Mouse (Mus musculus) embryonic facial prominence, embryonic 11.5 days (tissue): ENCODE measurements around the gene Ptrh1. TPM values are rescaled to one million over a fixed set of nuclear protein-coding genes. Genes with fewer than 3 reads are reported as not detected.
A peak's percentile ranks its signal among the peaks of the same experiment; 100 is the strongest.

Source experiments
- ATAC-seq: fragments of 200-750 bp; cut with Nextera tagmentation; replicated peaks from 2 replicates; pipeline ENCODE4 v1.8.0; 2017; ENCODE audit warnings: low read depth; ENCODE audit not compliant: insufficient number of reproducible peaks, low FRiP score, low TSS enrichment
- DNase-seq: peaks from one replicate; pipeline ENCODE4 v3.0.0-alpha.2; 2015; ENCODE audit warnings: low spot score
- H3K27ac ChIP-seq: fragments of 300-500 bp; sonication (generic); replicated peaks from 2 replicates; pipeline ENCODE4 v1.5.1; 2014; ENCODE audit warnings: mild to moderate bottlenecking, low read depth, low read length, control low read depth
- H3K27me3 ChIP-seq: fragments of 300-500 bp; sonication (generic); 2 replicates; pipeline ENCODE4 v1.6.1; 2014; ENCODE audit warnings: mild to moderate bottlenecking, low read length, moderate library complexity, mixed read lengths; ENCODE audit not compliant: control insufficient read depth, insufficient read depth
- H3K36me3 ChIP-seq: fragments of 300-500 bp; sonication (generic); replicated peaks from 2 replicates; pipeline ENCODE4 v1.6.1; 2014; ENCODE audit warnings: low read depth, mild to moderate bottlenecking, low read length, moderate library complexity, mixed read lengths; ENCODE audit not compliant: control insufficient read depth, insufficient read depth
- H3K4me1 ChIP-seq: fragments of 300-500 bp; sonication (generic); 2 replicates; pipeline ENCODE4 v1.6.1; 2014; ENCODE audit warnings: low read length, mixed read lengths; ENCODE audit not compliant: control insufficient read depth, insufficient read depth
- H3K4me2 ChIP-seq: fragments of 300-500 bp; sonication (generic); 2 replicates; pipeline ENCODE4 v1.6.1; 2014; ENCODE audit warnings: low read depth, mild to moderate bottlenecking, control low read depth, low read length, moderate library complexity
- H3K4me3 ChIP-seq: fragments of 300-500 bp; sonication (generic); 2 replicates; pipeline ENCODE4 v1.5.1; 2014; ENCODE audit warnings: low read depth, low read length, control low read depth
- H3K9ac ChIP-seq: fragments of 300-500 bp; sonication (generic); replicated peaks from 2 replicates; pipeline ENCODE4 v1.6.1; 2014; ENCODE audit warnings: mild to moderate bottlenecking, control low read depth, low read length
- H3K9me3 ChIP-seq: fragments of 300-500 bp; sonication (generic); replicated peaks from 2 replicates; pipeline ENCODE4 v1.6.1; 2016; ENCODE audit warnings: mild to moderate bottlenecking, low read length, inconsistent platforms, mixed read lengths; ENCODE audit not compliant: control insufficient read depth
- WGBS: fragments of 180-500 bp; shearing (Covaris S2); extraction: QIAGEN DNeasy Blood & Tissue Kit; methylation state at CpG from one replicate; pipeline ENCODE4 v1.1.7; 2014; 5-methylcytosine and 5-hydroxymethylcytosine counted together
- polyA plus RNA-seq: library from polyadenylated mRNA; unstranded; fragments of >200 nt; fragmentation: Nextera tagmentation; extraction: Ambion mirVana; gene quantifications from 2 replicates; pipeline ENCODE4 v1.2.1, GENCODE M21; 2014

The Ptrh1 gene
- polyA plus RNA-seq, 1 experiment from 2014 or later: 3.8 TPM

DNA sequence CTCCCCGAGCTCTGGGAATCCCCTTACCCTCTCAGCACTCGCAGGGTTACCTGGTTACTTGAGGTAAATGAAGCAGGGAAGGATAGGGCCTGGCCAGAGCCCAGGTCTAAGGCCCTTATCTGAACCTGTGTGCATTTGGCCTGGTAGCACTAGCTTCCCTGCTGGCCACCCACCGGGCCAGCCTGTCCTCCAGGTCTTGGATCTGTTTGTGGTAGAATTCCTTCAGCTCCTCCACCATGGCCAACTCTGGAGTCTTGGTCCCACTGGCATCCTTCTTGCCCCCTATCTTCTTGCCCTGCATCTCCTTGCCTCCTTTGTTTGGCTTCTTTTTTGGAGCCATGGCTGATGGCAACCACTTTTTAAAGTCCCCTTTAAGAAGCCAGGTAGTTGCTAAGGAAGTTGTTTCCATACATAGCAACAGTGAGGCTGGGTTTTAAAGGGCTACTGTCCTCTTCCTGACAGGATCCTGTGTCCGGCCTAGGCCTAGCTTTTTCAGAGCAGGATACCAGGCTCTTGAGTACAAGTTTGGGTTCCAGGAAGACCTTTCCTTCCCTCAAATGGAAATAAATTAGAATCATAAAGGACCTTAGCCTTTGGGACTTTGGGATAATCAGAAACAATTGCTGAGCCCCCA, 8.6 kb downstream of the Ptrh1 start, which contains the start of gene Cfap157:
Gene Cfap157 (minus strand): TSS at position 381 of the 634 bp plus-strand sequence.
- H3K4me2 ChIP-seq: no peak within 1 kb of the TSS
- H3K36me3 ChIP-seq: no peaks in the 10 kb centered on the region
- H3K27ac ChIP-seq: no peak within 1 kb of the TSS
- H3K9me3 ChIP-seq: no peaks in the 10 kb centered on the region
- no peak within 1 kb of the TSS for H3K4me3 ChIP-seq
- no peaks in the 10 kb centered on the region for H3K27me3 ChIP-seq
- peak; percentile 56 for DNase-seq
- no peaks in the 10 kb centered on the region for H3K4me1 ChIP-seq
- WGBS: 61% methylated on average over 4 of the region's 4 CpGs
- no peak within 1 kb of the TSS for H3K9ac ChIP-seq
- no peak for ATAC-seq

DNA sequence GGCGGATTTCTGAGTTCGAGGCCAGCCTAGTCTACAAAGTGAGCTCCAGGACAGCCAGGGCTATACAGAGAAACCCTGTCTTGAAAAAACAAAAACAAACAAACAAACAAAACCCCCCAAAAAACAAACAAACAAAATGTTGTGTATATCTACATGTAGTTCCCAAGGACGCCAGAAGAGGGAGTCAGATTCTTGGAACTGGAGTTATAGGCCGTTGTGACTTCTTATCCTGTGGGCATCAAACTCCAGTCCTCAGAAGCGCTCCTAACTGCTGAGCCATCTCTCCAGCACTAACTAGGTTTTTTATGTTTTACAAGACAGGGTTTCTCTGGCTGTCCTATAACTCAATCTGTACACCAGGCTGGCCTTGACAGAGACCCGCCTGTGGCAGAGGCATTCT, 11.6 kb downstream of the Ptrh1 start:
- peak; percentile 39 for DNase-seq
- no peaks in the 10 kb centered on the region for H3K36me3 ChIP-seq
- no peaks in the 10 kb centered on the region for H3K27me3 ChIP-seq
- H3K27ac ChIP-seq: no peak overlapping the region
- 68% methylated on average over 6 of the region's 6 CpGs for WGBS
- H3K4me2 ChIP-seq: no peak overlapping the region
- H3K9ac ChIP-seq: no peak overlapping the region
- no peaks in the 10 kb centered on the region for H3K4me1 ChIP-seq
- ATAC-seq: no peak
- H3K9me3 ChIP-seq: no peaks in the 10 kb centered on the region
- H3K4me3 ChIP-seq: no peak overlapping the region

DNA sequence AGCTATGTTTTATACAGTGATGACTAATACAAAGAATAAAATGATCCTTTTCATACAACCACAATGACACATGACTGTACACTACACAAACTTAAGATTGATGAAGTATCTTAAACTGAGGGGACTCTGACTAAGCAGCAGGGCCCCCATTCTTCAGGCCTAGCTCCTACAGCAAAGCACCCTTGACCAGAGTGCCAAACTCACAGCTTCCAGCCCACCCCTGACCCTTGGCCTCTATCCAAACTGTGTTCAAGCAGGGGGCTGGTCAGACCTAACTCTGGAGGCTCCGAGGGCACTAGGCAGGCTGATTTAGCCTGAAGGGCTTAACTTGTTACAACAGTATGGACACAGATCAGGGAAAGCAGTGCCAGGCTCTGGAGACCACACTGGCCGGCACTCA, 13.0 kb downstream of the Ptrh1 start:
- Histone ChIP-seq H3K9ac (no peak overlapping the region), H3K4me1 (no peaks in the 10 kb centered on the region), H3K27ac (no peak overlapping the region), H3K4me2 (no peak overlapping the region), H3K9me3 (no peaks in the 10 kb centered on the region), H3K27me3 (no peaks in the 10 kb centered on the region), H3K4me3 (no peak overlapping the region), H3K36me3 (no peaks in the 10 kb centered on the region)
- no peak for DNase-seq
- WGBS: 38% methylated on average over 2 of the region's 2 CpGs
- ATAC-seq: no peak

DNA sequence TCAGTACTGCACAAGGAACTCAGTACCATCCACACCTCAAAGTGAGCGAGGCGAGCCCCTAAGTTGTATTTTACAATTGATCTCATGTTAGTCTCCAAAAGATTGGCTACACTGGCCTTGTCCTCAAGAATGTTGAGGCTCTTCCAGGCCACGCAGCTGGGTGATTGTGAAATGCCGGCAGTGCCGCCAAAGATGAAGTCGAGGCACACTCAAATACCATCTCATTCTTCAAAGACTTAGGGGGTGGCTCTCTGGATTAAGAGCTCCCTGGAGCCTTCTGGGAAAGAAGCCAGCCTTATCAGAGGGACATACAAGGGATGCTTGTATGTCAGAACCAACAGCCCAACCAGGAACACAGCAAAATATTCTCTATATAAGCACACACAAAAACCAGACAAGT, 15.7 kb downstream of the Ptrh1 start:
- Histone ChIP-seq H3K36me3 (no peaks in the 10 kb centered on the region), H3K4me3 (no peak overlapping the region), H3K4me1 (no peaks in the 10 kb centered on the region), H3K9ac (no peak overlapping the region), H3K4me2 (no peak overlapping the region), H3K27me3 (no peaks in the 10 kb centered on the region), H3K9me3 (no peaks in the 10 kb centered on the region), H3K27ac (no peak overlapping the region)
- 91% methylated on average over 6 of the region's 6 CpGs for WGBS
- DNase-seq (no peak), ATAC-seq (no peak)

DNA sequence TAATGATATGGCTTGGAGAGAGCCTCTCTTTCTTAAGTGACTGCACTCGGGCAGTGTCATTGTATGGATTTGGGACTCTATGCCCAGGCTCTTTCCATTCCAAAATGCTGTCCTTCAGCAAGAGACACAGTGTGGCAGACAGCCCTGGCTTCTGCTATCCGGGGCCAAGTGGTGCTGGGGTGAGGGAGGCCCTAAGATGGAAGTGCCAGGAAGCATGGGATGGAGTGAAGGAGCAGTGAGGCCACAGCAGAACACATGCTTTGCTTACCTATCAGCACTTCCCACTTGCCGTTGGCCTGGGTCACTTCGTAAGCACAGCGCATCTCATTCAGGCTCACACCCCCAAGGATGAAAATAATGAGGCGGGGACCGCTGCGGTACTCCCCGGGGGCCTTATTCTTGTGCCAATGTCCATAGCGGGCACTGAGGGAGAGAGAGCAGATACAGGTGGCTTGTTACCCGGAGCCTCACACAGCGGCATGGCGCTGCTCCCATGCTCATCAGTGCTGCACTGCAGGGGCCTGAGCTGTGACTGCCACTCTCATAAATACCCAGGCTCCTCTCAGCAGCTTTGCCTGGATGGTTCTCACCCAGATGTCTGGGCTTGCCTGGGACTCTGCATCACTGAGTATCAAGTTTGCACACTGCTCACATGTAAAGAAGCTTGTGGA, 20.3 kb downstream of the Ptrh1 start:
- Histone ChIP-seq H3K4me2 (no peak overlapping the region), H3K36me3 (no peaks in the 10 kb centered on the region; the same call in 1 of the 2 replicates), H3K27me3 (no peaks in the 10 kb centered on the region), H3K9ac (no peak overlapping the region), H3K4me1 (no peaks in the 10 kb centered on the region), H3K27ac (no peak overlapping the region), H3K9me3 (no peaks in the 10 kb centered on the region), H3K4me3 (no peak overlapping the region)
- ATAC-seq (no peak), DNase-seq (no peak)
- 85% methylated on average over 13 of the region's 13 CpGs for WGBS

DNA sequence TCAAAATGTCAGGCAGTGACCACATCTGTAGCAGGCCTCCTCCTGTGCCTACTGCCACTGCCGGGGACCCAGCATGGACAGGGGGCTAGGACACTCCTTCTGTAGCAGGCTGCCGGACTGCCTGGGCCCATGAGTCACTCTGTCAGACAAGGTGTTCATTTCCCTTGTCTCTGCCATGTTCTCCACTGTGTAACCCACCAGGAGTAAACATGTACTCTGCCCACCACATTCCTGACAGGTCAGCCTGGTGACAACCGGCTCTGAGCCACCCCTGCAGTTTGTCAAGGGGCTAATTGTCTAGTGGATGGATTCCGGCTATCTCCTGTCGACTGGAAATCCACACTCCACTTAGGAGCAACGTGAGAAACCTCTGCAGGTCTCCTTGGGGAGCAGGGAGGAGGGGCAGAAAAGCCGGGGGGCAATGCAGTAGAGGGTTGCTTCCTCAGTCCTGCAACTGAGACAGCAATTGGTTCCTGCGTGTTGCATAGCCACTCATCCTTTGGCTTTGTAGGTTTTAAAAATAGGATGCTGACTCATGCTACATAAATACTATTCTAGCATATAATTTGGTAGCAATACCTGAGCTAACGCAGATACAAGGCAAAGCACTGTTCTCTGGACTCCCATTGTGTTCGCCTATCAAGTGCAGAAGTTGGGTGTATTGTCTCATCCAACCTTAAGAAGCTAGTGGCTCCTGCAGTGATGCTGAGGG, 22.8 kb downstream of the Ptrh1 start:
- 63% methylated on average over 10 of the region's 10 CpGs for WGBS

DNA sequence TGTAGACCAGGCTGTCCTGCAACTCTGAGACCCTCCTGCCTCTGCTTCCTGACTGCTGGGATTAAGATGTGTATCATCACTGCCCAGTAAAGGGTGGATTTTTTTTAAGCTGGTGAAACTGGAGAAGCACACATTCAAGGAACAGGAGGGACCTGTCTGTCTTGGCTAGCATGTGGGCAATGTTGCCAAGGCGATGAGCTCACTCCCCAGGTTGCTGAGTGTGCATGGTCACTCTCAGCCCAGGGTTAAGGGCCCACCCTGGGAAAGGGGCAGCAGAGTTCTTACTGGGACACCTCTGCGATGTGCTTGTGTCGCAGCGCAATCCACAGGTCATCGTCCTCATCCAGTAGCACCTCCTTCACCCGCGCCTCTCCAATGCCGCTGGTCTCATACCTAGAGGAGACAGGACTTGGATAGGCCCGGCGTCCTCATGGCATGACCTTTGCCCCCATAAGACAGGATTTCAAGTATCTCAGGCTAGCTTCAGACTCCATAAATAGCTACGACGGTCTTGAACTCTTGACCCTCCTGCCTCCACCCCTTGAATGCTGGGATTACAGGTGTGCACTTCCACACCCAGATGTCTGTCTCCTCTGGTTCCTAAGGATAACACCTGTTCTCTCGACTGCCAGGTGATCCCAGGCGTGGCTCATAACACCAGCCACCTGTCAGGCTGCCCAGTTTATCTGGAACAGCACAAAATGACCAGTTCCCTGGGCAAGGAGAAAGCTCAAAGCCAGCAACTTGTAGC, 33.4 kb downstream of the Ptrh1 start:
- WGBS: 91% methylated on average over 14 of the region's 14 CpGs
- Histone ChIP-seq H3K27ac (no peak overlapping the region), H3K9me3 (no peaks in the 10 kb centered on the region), H3K4me1 (no peaks in the 10 kb centered on the region; the same call in 1 of the 2 replicates), H3K4me2 (no peak overlapping the region), H3K9ac (no peak overlapping the region), H3K27me3 (no peaks in the 10 kb centered on the region), H3K36me3 (no peaks in the 10 kb centered on the region; the same call in 1 of the 2 replicates), H3K4me3 (no peak overlapping the region)
- no peak for DNase-seq
- ATAC-seq: no peak

More for the DNA sequence above, 22.8 kb downstream of the Ptrh1 start:
- Histone ChIP-seq H3K4me3 (no peak overlapping the region), H3K9ac (no peak overlapping the region), H3K4me2 (no peak overlapping the region), H3K27ac (no peak overlapping the region), H3K27me3 (no peaks in the 10 kb centered on the region), H3K9me3 (no peaks in the 10 kb centered on the region), H3K4me1 (no peaks in the 10 kb centered on the region), H3K36me3 (no peaks in the 10 kb centered on the region; the same call in 1 of the 2 replicates)
- no peak for DNase-seq
- no peak for ATAC-seq
